Mouse (Mus musculus) kidney, embryonic 16.5 days (tissue): ENCODE data around the gene Ednrb. TPM values are rescaled to one million over a fixed set of nuclear protein-coding genes. Genes with fewer than 3 reads are reported as not detected.

Experiments used
- ATAC-seq: fragments of 200-750 bp; cut with Nextera tagmentation; 2 replicates; pipeline ENCODE4 v1.8.0; 2017; ENCODE audit warnings: moderate TSS enrichment; ENCODE audit not compliant: low FRiP score, low TSS enrichment
- H3K27ac ChIP-seq: fragments of 300-500 bp; sonication (generic); 2 replicates; pipeline ENCODE4 v1.5.1; 2014; ENCODE audit warnings: low read length
- H3K27me3 ChIP-seq: fragments of 300-500 bp; sonication (generic); 2 replicates; pipeline ENCODE4 v1.6.1; 2014; ENCODE audit warnings: low read length, control low read depth, mixed read lengths; ENCODE audit not compliant: insufficient read depth
- H3K36me3 ChIP-seq: fragments of 300-500 bp; sonication (generic); 2 replicates; pipeline ENCODE4 v1.6.1; 2014; ENCODE audit warnings: low read length, control low read depth, mixed read lengths; ENCODE audit not compliant: insufficient read depth
- H3K4me1 ChIP-seq: fragments of 300-500 bp; sonication (generic); 2 replicates; pipeline ENCODE4 v1.6.1; 2014; ENCODE audit warnings: low read length, control low read depth, mixed read lengths; ENCODE audit not compliant: insufficient read depth
- H3K4me2 ChIP-seq: fragments of 300-500 bp; sonication (generic); replicated peaks from 2 replicates; pipeline ENCODE4 v1.6.1; 2014; ENCODE audit warnings: low read depth, low read length
- H3K4me3 ChIP-seq: fragments of 300-500 bp; sonication (generic); 2 replicates; pipeline ENCODE4 v1.5.1; 2014; ENCODE audit warnings: mild to moderate bottlenecking, low read length
- H3K9ac ChIP-seq: fragments of 300-500 bp; sonication (generic); replicated peaks from 2 replicates; pipeline ENCODE4 v1.6.1; 2014; ENCODE audit warnings: low read length
- H3K9me3 ChIP-seq: fragments of 300-500 bp; sonication (generic); 2 replicates; pipeline ENCODE4 v1.6.1; 2016; ENCODE audit warnings: low read length, control low read depth
- WGBS: fragments of 180-500 bp; shearing (Covaris S2); extraction: QIAGEN DNeasy Blood & Tissue Kit; methylation state at CpG from one replicate; pipeline ENCODE4 v1.1.7; 2014; 5-methylcytosine and 5-hydroxymethylcytosine counted together
- polyA plus RNA-seq: library from polyadenylated mRNA; unstranded; fragments of >200 nt; fragmentation: Nextera tagmentation; extraction: Ambion mirVana; gene quantifications from 2 replicates; pipeline ENCODE4 v1.2.1, GENCODE M21; 2015

Gene Ednrb
- polyA plus RNA-seq, 1 experiment from 2014 or later = 57.7 TPM

DNA sequence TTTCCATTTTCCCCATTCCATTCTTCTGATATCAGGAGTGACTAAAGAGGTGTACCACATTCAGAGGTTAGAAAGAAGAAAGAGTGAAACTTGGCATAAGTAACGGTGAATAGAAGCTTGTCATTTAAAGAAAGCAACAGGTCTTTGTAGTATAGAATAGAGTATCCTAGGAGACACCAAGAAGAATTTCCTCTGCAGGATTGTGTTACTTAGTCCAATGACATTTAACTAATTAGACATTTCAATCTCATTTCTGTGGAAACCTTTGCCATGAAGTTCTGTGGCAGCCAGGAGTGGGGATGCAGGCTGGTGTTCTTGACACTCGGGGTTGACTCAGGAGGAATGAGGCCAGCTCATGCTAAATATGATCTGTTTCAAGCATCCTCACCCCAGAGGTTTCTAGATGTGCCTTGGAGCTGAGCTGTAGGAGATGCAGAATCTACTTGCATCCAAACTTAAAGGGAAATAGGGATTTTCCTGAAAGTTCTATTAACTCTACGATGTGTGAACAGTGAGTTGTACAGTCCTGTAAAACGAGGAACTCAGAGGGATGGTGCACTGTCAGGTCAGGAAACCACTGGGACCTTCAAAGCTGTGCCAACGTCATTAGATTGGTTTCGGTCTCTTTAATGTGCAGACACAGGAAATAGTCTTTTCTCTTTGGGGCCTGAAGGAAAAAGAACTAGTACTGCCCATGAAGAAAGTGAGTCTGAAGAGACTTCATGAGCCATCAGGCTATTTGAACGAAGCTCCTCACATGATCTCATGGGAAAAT lies 6.1 kb upstream of the Ednrb start:
- 81% methylated on average over 7 of the region's 7 CpGs for WGBS
- Histone ChIP-seq H3K27ac (no peak overlapping the region), H3K9ac (no peak overlapping the region), H3K4me1 (no peaks in the 10 kb centered on the region), H3K9me3 (no peaks in the 10 kb centered on the region), H3K4me3 (no peak overlapping the region), H3K27me3 (no peaks in the 10 kb centered on the region), H3K4me2 (no peak overlapping the region), H3K36me3 (no peaks in the 10 kb centered on the region)
- ATAC-seq = no peak

DNA sequence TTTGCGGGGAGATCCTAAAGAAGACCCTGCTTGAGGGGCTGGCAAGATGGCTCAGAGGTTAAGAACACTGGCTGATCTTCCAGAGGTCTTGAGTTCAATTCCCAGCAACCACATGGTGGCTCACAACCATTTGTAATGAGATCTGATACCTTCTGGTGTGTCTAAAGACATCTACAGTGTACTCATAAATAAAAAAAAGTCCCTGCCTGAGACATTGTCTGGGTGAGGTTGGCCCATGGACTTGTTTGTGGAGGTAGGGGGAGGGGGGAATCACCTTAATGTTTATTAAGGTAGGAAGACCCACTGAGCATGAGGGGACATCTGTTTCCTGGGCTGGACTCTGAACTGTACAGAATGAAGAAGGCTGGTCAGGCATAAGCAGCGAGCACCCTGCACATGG lies 1.5 kb upstream of the Ednrb start:
- no peaks in the 10 kb centered on the region for H3K9me3 ChIP-seq
- H3K27me3 ChIP-seq = peaks cover 7% of the 10 kb centered on the region; the same call in 1 of the 2 replicates
- WGBS = 87% methylated on average over 2 of the region's 2 CpGs
- peaks cover 5% of the 10 kb centered on the region for H3K4me1 ChIP-seq
- no peak overlapping the region for H3K4me3 ChIP-seq
- H3K36me3 ChIP-seq = no peaks in the 10 kb centered on the region
- H3K27ac ChIP-seq = no peak overlapping the region
- no peak overlapping the region for H3K4me2 ChIP-seq
- H3K9ac ChIP-seq = no peak overlapping the region
- no peak for ATAC-seq

GRCm38 (mm10) chr14:103844944-103845343 lies 742 bp upstream of the Ednrb start:
- Histone ChIP-seq H3K9me3 (no peaks in the 10 kb centered on the region), H3K4me3 (no peak overlapping the region), H3K36me3 (no peaks in the 10 kb centered on the region), H3K27me3 (peaks cover 7% of the 10 kb centered on the region; the same call in 1 of the 2 replicates), H3K9ac (0 out of 2 replicates have a peak overlapping the region, but pooled peaks have one; percentile 52), H3K27ac (peak overlapping the region; percentile 62; the same call in 1 of the 2 replicates), H3K4me2 (no peak overlapping the region), H3K4me1 (peaks cover 5% of the 10 kb centered on the region)
- no peak for ATAC-seq
- 84% methylated on average over 7 of the region's 7 CpGs for WGBS

DNA sequence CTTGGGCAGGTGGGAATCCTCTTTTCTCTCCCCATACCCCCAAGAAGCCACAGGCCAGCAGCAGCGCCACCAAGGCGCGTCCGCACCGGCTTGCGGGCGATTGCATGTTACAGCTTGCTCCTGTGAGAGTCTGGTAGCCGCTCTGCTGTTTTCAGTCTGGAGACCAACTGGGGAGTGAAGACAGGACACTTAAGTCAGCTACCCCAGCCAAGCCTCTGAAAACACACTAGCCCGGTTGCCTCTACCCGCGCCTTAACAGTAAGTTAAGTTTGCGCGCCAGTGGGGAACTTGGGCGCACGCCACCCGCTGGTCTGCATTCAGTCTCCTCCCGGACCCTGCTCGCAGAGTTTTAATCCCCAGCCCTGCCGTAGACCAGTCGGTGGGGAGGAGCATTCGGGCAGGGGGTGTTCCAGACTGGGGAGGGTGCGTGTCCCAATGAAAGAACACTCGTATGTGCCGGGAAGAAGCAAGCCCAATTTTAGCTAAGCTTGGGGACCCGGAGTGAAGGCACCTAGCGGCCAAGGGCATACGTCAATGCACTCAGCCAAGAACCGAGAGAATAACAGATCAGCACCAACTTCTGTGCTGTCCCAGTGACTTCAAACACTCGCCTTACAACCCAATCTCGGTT lies 716 bp downstream of the Ednrb start:
- H3K27ac ChIP-seq = peak overlapping the region; percentile 62

GRCm38 (mm10) chr14:103842896-103843295 lies 1.3 kb downstream of the Ednrb start:
- H3K9ac ChIP-seq = peak overlapping the region; percentile 52
- H3K27me3 ChIP-seq = peaks cover 7% of the 10 kb centered on the region; the same call in 1 of the 2 replicates
- peak overlapping the region; percentile 48 for H3K4me3 ChIP-seq
- H3K4me1 ChIP-seq = peaks cover 9% of the 10 kb centered on the region
- H3K9me3 ChIP-seq = no peaks in the 10 kb centered on the region
- H3K27ac ChIP-seq = peak overlapping the region; percentile 62; the same call in 1 of the 2 replicates
- H3K4me2 ChIP-seq = peak overlapping the region; percentile 64
- ATAC-seq = no peak
- no peaks in the 10 kb centered on the region for H3K36me3 ChIP-seq
- 12% methylated on average over 16 of the region's 16 CpGs for WGBS

More for the DNA sequence above, 716 bp downstream of the Ednrb start:
- H3K4me2 ChIP-seq = peak overlapping the region; percentile 64
- ATAC-seq = peak; percentile 78
- no peaks in the 10 kb centered on the region for H3K9me3 ChIP-seq
- peaks cover 9% of the 10 kb centered on the region for H3K4me1 ChIP-seq
- H3K9ac ChIP-seq = peak overlapping the region; percentile 52
- H3K27me3 ChIP-seq = peaks cover 7% of the 10 kb centered on the region; the same call in 1 of the 2 replicates
- WGBS = under 1% methylated on average over 30 of the region's 30 CpGs
- no peaks in the 10 kb centered on the region for H3K36me3 ChIP-seq
- H3K4me3 ChIP-seq = peak overlapping the region; percentile 48

GRCm38 (mm10) chr14:103840436-103840835 lies 3.8 kb downstream of the Ednrb start:
- Histone ChIP-seq H3K4me2 (peak overlapping the region; percentile 64; the same call in 1 of the 2 replicates), H3K9me3 (no peaks in the 10 kb centered on the region), H3K9ac (no peak overlapping the region), H3K27me3 (peaks cover 7% of the 10 kb centered on the region; the same call in 1 of the 2 replicates), H3K36me3 (no peaks in the 10 kb centered on the region), H3K27ac (no peak overlapping the region), H3K4me3 (no peak overlapping the region), H3K4me1 (peaks cover 19% of the 10 kb centered on the region)
- ATAC-seq = no peak
- WGBS = 77% methylated on average over 2 of the region's 2 CpGs

DNA sequence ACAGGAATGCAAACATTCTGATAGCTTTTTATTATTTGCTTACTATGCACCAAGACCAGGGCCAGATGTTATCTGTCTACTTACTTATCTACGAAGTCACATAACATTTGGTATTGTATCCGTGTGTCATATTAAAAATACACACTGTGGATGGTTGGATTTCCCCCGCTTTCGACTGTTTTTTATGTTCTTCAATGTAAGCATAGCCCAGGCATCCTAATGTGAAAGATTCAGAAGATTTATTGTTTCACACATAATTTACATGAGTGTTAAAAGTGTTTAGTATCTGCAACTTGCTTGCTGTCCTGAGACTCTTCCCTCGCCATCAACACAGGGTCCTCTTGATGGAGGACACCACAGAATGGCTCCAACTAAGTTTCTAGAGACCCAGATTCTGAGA lies 5.3 kb downstream of the Ednrb start:
- Histone ChIP-seq H3K4me1 (peaks cover 22% of the 10 kb centered on the region; the same call in 1 of the 2 replicates), H3K4me3 (no peak overlapping the region), H3K36me3 (no peaks in the 10 kb centered on the region), H3K9ac (no peak overlapping the region), H3K4me2 (no peak overlapping the region), H3K27me3 (peaks cover 2% of the 10 kb centered on the region; the same call in 1 of the 2 replicates), H3K9me3 (no peaks in the 10 kb centered on the region), H3K27ac (no peak overlapping the region)
- ATAC-seq = no peak
- WGBS = 65% methylated on average over 5 of the region's 5 CpGs

DNA sequence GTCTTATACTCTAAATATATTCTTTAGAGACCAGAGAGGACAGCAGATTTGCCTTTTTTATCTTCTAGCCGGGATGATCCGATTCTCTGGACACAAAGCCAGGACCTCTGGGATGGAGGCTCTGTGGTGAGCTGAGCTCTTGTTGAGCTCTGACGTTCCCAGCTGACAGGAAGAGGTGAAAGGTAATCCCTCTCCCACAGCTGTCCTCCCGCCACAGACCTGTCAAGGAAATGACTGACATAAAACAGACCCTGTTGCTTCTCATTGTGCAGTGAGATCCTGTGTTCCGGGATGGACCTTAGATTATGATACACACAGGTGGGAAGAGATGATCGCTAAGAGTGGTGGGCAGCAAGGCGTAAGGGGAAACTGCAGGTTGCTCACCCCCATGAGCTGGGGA lies 9.6 kb downstream of the Ednrb start:
- Histone ChIP-seq H3K9ac (no peak overlapping the region), H3K4me1 (peaks cover 26% of the 10 kb centered on the region), H3K27ac (0 out of 2 replicates have a peak overlapping the region, but pooled peaks have one; percentile 11), H3K4me3 (no peak overlapping the region), H3K9me3 (no peaks in the 10 kb centered on the region), H3K4me2 (no peak overlapping the region), H3K36me3 (no peaks in the 10 kb centered on the region), H3K27me3 (no peaks in the 10 kb centered on the region)
- 0 out of 2 replicates have a peak, but pooled peaks have one; percentile 44 for ATAC-seq
- 23% methylated on average over 7 of the region's 7 CpGs for WGBS

- Histone ChIP-seq H3K4me3 (no peak overlapping the region), H3K27me3 (no peaks in the 10 kb centered on the region), H3K9ac (no peak overlapping the region), H3K27ac (0 out of 2 replicates have a peak overlapping the region, but pooled peaks have one; percentile 11), H3K4me2 (no peak overlapping the region), H3K9me3 (no peaks in the 10 kb centered on the region), H3K4me1 (peaks cover 25% of the 10 kb centered on the region), H3K36me3 (no peaks in the 10 kb centered on the region)
- 59% methylated on average over 3 of the region's 3 CpGs for WGBS
- ATAC-seq = no peak
These were observed 10.1 kb downstream of the Ednrb start for GRCm38 (mm10) chr14:103834147-103834546.
